Mouse (Mus musculus) brain, embryonic 18.5 days (tissue): ENCODE results near the gene Vps13d.

Experiments
- DNase-seq: peaks from one replicate; pipeline ENCODE4 v3.0.0-alpha.2; 2012; ENCODE audit warnings: low read depth, low spot score

Gene Vps13d

GRCm38 (mm10) chr4:144977057-144977456 lies 217.7 kb downstream of the Vps13d start:
- DNase-seq, result no peak

GRCm38 (mm10) chr4:144975505-144975904 lies 219.3 kb downstream of the Vps13d start:
- DNase-seq, result no peak

GRCm38 (mm10) chr4:144974458-144974857 lies 220.3 kb downstream of the Vps13d start:
- no peak for DNase-seq

GRCm38 (mm10) chr4:144972948-144973720 lies 221.7 kb downstream of the Vps13d start:
- no peak for DNase-seq

- no peak for DNase-seq
These were observed 223.8 kb downstream of the Vps13d start for GRCm38 (mm10) chr4:144971048-144971447.

GRCm38 (mm10) chr4:144969030-144969429 lies 225.8 kb downstream of the Vps13d start:
- DNase-seq, result no peak

GRCm38 (mm10) chr4:144968371-144968770 lies 226.4 kb downstream of the Vps13d start:
- no peak for DNase-seq

GRCm38 (mm10) chr4:144965255-144965654 lies 229.6 kb downstream of the Vps13d start:
- DNase-seq, result no peak

GRCm38 (mm10) chr4:144961696-144962095 lies 233.1 kb downstream of the Vps13d start:
- no peak for DNase-seq

GRCm38 (mm10) chr4:144961232-144961631 lies 233.6 kb downstream of the Vps13d start:
- no peak for DNase-seq

- no peak for DNase-seq
These were observed 234.5 kb downstream of the Vps13d start for GRCm38 (mm10) chr4:144960188-144960904.

- DNase-seq, result no peak
These were observed 237.1 kb downstream of the Vps13d start for GRCm38 (mm10) chr4:144957721-144958120.

- DNase-seq, result no peak
These were observed 237.6 kb downstream of the Vps13d start for GRCm38 (mm10) chr4:144957186-144957585.

- no peak for DNase-seq
These were observed 238.5 kb downstream of the Vps13d start for GRCm38 (mm10) chr4:144956293-144956692.

- DNase-seq, result no peak
These were observed 238.9 kb downstream of the Vps13d start for GRCm38 (mm10) chr4:144955863-144956262.

GRCm38 (mm10) chr4:144953421-144953820 lies 241.4 kb downstream of the Vps13d start:
- DNase-seq, result no peak

GRCm38 (mm10) chr4:144951859-144952258 lies 242.9 kb downstream of the Vps13d start:
- DNase-seq, result no peak

GRCm38 (mm10) chr4:144950883-144951282 lies 243.9 kb downstream of the Vps13d start:
- DNase-seq, result no peak

- DNase-seq, result no peak
These were observed 244.5 kb downstream of the Vps13d start for GRCm38 (mm10) chr4:144950327-144950711.

- no peak for DNase-seq
These were observed 245.1 kb downstream of the Vps13d start for GRCm38 (mm10) chr4:144949441-144950326.

GRCm38 (mm10) chr4:144947738-144948390 lies 246.9 kb downstream of the Vps13d start:
- DNase-seq, result no peak
